Mouse (Mus musculus): ENCODE results near the gene Zbed5.

- no peak for TF ChIP-seq POLR2A (IDR thresholded peaks at IDR 0.05; ENCODE audit: low read depth, low read length)
- no peak for TF ChIP-seq CTCF (IDR thresholded peaks at IDR 0.05; ENCODE audit: extremely low read depth, insufficient read depth, insufficient read length, insufficient replicate concordance)
Measured at GRCm38 (mm10) chr5:129918752-129919151, 23.2 kb downstream of the Zbed5 start.
